Mouse (Mus musculus) gastrocnemius, postnatal 10 days (tissue): ENCODE data around the gene Fam129a. TPM values are rescaled to one million over a fixed set of nuclear protein-coding genes. Genes with fewer than 3 reads are reported as not detected.

Experiments used
- DNase-seq: peaks from one replicate; pipeline ENCODE4 v3.0.0; 2021; ENCODE audit warnings: mixed read lengths
- long read RNA-seq, 2 experiments: library from polyadenylated mRNA; stranded (forward); transcript quantifications; one replicate each; pipeline ENCODE4 v2.0.0; 2021
- total RNA-seq, 2 experiments: library from RNA; stranded (reverse); gene quantifications; 2 replicates each; pipeline ENCODE4 v1.2.3; 2021

The Fam129a gene
- total RNA-seq, result 10 to 100 TPM; 35.8 to 45.5 TPM
- long read RNA-seq, experiment 1, full-length matches to known transcripts, result 15 of 24 reads
- long read RNA-seq, experiment 1, partial matches to known transcripts, result 9 of 24 reads
- long read RNA-seq, experiment 1, other reads (novel, unspliced or antisense), result 0 of 24 reads
- long read RNA-seq, experiment 2, full-length matches to known transcripts, result 15 of 28 reads
- long read RNA-seq, experiment 2, partial matches to known transcripts, result 4 of 28 reads
- long read RNA-seq, experiment 2, other reads (novel, unspliced or antisense), result 9 of 28 reads

DNA sequence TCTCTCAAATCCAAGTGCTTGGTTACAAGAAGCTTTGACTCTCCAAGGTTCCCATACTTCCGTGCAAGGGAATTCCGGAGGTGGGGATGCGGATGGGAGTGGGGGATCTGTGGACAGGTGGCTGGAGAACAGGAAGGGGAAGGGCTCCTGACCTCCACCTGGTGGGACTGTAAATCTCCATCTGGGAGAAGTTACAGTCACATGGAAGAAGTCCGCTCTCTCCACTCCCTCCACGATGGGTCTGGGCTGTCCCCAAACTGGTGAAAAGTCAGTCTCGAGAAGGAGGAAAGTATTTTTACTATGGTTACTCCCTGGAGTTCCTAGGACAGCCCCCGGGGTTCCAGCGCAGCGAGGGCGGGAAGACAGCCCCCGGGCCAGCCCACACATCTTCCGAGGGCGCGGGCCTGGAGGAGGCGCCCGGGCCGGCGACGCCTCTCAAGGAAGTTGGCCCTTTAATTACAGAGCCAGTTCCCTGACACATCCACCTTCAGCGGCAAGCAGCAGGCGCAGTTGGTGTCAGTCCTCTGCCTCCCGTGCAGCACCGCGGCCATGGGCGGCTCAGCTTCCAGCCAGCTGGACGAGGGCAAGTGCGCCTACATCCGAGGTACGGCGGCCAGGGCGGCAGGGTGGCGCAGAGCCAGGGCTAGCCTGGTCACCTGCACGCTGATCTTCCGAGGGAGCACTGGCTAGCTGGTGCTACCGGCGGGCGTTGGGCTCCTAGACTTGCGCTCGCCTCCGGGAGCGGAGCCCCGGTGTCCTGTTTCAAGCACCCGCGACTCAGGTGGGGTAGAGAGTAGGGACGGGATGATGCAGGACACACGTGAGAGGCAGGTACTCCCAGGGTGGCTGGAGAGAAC lies at the start of gene Fam129a:
TSS of gene Fam129a (plus strand) at position 206 of the 857 bp plus-strand sequence.
- DNase-seq, result peak; percentile 63

DNA sequence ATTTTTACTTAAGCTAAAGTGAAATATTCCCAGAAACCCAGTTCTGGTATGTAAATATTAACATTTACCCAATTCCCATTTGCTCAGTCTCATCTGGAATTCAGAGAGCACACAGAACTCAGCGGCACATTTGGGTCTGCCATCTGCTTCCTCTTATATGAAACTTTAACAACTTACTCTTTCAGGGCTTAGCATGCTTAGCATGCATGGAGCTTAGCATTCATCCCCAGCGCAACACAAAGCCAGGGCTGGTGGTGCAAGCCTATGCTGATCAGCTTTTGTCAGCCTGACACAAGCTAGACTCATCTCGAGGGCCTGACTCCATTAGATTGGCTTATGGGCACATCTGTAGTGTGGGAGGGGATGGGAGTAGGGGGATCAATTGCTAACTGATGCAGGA lies 44.3 kb upstream of the Fam129a start:
- no peak for DNase-seq

DNA sequence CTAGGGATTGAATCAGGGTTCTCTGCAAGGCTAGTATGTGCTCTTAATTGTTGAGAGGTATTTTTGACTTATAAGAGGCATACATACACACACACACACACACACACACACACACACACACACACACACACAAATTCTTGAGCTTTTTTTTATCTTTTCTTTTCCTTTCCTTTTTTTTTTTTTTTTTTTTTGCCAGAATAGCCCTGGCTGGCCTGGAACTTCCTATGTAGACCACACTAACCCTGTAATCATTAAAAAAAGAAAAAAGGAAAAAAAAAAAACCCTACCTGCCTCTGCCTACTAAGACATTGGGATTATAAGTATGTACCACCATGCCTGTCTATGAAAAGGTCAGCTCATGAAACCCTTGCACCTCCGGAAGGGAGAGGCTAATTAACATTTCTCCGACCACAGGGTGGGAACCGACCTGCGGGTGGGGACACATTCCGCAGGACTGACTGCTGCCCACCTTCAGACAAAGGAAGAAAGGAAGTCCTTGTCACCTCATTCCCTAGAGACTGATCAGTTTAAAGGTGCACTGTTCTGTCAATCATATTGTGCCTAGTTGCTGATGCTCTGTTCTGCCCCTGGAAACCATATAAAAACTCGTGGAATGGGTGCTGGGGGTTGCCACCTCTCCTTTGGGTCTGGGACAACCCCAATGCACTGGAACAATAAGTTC lies 27.0 kb upstream of the Fam129a start:
- DNase-seq, result no peak

DNA sequence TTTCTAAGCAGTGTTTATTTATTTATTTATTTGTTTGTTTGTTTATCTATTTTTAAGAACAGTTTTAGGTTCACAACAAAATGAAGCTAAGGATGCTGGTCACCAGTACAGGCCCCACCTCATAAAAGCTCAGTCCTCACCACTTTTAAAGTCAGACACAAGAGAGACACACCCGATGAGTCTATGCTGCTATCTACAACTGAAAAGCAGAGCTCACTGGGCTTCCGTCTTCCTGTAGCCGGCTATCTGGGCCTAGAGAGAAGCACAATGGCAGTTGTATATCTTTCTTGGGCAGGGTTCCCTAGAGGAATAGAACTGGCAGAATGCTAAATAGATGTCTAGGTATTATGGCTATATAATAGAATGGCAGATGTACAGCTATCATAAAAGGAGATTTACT lies 26.4 kb upstream of the Fam129a start:
- no peak for DNase-seq

DNA sequence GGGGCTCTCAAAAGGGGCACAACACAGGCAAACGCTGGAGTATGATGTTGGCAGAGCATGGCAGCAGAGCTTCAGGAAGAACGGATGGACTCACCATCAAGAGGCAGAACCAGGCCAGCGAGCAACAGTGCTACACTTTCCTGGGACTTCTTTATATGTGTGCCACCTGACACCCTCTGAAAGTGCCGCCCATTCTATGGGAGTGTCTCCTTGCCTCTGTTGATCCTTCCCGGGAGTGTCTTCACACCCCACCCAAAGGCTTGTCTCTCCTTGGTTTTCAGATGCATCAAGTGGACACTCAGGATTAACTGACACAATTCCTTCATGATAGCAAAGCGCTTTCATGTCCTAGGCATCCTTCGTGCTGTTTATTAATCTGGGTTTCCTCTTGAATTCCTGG lies 25.4 kb upstream of the Fam129a start:
- DNase-seq, result no peak

DNA sequence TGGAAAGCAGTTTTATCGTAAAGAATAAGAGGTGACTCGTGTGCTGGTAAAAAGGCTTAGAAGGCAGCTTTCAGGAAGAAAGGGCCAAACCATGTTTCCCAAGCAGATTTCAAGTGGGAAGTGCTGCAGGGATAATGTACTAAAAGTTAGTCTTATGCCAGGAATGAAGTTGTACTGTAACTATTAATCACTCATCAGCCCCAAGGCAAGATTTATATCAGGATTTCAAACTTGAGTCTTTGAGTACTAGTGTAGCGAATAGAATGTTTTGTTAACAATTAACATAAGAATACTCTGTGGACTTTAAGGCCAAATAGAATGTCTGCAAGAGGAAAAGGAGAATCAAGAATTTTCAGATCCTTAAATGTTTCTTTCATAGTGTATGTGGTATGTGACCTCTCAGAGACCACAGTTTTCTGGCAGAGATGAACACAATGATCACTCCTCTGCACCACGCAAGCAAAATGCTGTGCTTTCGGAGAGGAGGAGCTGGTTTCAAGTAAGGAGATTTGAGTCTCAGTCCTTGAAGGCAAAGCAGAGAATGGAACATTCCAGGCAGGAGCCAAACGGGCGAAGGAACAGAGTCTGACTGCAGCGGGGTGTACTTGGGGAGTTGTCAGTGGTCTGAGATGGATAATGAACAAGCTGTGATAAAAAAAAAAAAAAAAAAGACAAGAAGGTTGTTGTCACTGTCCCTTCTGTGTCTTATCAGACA lies 21.9 kb upstream of the Fam129a start:
- DNase-seq, result no peak

DNA sequence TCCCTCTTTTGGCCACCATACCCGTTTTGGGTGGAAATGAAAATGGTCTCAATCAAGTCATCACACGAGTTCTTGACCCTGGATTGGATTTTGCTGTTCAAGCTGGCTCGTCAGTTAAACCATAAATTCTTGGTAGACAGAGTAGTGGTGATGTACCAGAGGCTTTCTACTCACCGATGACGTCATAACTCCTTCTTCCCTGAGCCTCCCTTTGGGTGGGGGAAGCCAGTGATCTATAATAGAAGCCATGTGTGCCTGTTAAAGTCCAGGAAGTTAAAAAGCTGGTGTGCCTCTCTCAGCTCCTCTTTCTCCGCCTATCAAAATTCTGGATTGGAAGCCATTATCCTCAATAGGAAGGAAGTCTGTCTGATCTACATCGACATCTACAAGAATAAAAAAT lies 21.2 kb upstream of the Fam129a start:
- DNase-seq, result no peak

DNA sequence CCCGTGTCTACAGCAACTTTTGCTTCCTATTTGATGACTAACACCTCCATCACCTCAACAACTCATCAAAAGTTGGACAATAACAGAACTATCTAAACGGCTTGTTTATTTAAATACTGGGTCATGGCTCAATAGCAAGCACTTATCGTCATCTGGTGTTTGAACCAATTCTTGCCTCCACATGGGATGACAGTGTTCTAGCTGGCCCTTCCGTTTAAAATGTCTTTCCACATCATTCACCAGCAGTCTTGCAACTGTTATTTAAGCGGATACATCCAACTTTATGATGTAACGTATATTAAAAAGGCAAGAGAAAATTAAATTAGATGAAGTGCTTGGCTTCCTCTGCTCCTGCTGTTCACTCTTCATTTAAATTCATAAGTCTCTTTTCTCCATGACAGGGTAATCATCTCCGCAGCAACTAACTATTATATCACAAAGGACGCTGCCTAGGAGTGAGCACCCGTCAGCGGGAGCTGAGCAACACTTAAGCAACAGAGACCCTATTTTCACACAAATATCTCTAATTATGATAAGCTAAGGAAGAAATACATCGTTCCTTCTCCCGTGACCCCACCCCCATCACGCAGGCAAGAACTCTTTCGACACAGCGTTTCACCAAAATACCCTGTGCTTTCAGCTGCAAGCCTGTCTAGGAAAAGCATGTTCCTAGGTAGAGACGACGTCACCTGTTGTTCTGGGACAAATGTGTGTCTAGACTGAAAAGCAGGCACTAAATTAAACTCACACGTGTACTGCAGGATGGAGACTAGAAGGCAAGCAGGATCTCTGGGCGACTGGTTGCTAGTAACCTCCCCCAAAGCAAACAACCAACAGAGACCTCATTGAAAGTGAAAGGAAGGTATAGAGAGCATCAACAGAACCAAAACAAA lies 20.2 kb upstream of the Fam129a start:
- DNase-seq, result no peak

DNA sequence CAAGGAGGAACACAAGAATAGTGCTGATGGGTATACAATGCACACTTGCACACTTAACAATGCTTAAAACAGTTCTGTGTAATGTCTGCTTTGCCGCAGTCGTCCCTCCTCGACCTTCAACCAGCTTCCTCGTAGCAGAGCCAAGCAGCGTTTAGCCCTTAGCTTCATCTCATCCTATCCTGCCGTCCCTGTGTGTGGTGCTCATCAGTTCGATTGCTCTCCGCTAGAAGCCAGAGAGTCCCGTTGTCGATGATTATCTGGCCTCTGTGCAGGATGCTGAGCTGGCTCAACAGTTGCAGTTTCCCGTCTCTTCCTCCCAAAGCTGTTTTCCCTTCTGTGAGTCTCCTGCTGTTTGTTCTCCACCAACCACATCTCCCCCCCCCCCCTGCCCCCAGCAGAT lies 10.4 kb upstream of the Fam129a start:
- no peak for DNase-seq

DNA sequence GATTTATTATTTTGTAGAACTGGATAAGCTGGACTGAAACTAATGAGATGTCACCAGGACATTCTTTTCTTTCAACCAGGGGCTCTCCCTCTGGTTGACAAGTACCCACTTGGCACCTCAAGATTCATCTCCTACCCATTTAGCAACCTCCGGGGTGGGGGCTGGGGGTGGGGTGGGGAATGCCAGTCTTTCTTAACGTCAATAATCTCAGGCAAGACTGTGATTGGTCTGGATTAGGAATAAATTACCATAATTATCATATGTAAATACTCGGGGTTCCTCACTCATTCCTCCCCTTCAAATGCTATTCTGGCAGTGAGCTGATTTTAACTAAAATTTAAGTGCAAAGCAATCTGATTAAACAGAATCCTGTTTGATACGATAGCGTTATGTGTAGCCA lies 7.6 kb upstream of the Fam129a start:
- no peak for DNase-seq

DNA sequence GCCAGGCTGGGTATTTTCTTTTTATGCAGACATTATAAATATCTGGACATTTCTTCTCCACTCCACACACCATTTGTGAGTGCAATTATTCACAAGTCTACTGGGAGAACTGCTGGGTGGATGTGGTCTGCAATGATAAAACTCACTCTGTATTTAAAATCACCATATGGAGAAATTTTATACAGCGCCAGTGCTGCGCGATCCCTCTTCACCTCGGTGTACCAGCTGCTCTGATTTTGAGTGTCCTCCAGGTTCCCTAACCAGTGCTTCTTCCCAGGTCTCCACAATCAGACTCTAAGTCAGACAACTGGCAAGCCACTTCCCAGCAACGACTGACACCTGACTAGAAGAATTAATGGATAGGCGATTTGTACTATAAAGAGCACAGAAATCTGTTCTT lies 7.1 kb upstream of the Fam129a start:
- DNase-seq, result no peak

DNA sequence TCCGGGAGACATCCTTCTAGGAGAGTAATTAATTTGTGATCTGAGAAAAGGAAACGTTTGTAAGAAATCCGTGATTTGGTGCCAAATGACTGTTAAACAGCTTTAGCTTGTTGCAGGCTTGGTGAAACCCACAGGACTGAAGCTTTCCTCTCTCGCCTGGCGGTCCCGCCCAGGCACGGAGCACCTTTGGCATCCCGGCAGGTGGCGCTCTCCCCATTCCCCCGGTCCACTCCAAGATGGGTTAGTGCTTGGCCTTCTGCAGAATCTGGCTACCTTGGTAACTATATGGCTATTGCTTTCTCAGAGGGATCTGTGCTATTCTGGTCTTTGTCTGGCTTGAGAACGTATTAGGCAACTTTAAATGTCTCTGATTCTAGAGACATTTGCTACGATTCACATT lies 6.6 kb upstream of the Fam129a start:
- peak; percentile 92 for DNase-seq

DNA sequence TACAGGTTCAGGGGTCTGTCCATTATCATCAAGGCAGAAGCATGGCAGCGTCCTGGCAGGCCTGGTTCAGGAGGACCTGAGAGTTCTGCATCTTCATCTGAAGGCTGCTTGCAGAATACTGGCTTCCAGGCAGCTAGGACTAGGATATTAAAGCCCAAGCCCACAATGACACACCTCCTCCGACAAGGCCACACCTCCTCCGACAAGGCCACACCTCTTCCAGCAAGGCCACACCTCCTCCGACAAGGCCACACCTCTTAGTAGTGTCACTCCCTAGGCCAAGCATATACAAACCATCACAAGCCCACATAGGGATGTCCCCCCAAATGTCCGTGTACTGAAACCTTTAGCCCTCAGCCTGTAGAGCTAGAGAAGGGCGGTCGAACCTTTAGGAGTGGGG lies 2.3 kb upstream of the Fam129a start:
- DNase-seq, result no peak

DNA sequence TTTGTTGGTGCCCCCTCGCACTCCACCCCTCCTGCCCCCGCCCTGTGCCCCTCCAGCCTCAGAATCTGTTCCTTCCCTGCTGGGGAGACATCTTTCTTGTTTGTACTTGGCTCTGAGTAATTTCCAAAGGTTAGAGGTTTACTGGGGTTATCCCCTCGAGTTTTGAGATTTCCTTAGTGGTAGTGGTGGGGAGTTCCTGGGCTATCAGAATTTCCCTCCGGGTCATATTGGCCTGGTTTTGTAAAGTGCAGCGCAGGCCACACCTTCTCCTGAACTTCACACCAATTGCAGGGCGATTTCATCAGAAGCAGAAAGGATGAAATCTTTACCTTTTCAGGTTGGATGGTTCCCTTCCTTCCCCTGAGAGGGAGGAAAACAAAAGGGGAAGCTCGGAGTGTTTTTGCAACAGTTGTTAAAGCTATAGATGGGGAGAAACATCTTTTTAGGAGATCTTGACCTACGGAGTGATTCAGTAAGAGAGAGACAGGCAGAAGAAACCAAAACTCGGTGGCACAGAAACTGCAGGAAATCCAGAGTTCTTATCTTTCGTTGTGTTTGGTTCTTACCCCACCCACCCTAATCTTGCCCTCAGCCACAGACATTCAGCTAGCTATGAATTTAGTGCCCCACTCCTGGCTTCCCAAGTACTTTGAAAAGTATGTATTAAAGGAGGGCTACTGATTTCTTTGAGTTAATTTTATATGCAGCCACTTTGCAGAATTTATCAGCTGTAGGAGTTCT lies 1.0 kb downstream of the Fam129a start:
- no peak for DNase-seq

DNA sequence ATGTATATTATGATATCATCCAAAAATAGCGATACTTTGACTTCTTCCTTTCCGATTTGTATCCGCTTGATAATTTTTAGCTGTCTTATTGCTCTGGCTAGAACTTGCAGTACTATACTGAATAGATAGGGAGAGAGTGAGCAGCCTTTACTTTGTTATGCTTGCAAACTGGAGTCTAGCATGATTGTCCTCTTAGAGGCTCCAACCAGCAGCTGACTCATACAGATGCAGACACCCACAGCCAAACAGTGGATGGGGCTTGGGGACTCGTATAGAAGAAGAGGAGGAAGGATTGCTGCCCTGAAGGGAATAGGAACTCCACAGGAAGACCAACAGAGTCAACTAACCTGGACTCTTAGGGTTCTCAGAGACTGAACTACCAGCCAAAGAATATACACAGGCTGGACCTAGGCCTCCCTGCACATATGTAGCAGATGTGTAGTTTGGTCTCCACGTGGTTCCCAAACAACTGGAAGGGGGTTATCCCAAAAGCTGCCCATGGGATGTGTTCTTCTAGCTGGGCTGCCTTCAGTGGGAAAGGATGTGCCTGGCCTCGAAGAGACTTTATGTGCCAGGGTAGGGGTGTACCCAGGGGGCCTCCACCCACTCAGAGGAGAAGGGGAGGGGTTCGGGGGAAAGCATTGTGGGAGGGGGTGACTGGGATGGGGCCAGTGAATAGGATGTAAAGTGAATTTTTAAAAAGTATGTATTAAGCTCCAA lies 1.8 kb downstream of the Fam129a start:
- no peak for DNase-seq

DNA sequence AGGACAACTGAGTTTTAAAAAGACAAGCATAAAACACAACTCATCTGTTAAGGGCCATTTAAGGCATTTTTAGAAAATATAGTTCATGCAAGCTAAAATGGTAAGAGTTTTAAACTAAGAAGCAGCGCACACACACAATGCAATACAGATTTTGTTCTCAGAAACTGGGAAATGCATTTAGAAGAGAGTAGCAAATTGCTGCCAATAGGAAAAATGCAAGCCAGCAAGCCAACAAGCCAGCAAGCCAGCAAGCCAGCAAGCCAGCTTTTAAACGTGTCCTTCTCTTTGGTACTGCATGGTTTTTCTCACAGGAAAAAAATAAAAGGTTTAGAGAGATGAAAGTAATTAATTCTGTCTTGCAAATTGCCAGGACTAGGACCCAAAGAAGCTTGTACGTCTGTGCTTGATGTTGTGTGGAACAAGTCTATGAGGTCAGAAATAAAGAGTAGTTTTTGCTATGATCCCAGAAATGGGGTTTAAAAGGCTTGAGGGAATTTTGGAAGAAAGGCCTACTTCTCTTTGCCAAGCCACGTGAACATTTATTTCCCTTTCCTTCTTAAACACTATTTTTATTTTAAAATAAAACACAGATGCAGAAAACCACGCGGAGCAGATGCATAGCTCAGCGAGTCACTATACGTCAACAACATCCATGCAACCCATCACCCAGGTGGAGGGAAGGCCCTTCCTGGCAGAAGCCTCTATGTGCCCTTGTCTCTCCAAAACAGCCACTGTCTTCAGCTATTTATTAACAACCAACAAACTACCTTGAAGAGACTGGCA lies 9.4 kb downstream of the Fam129a start:
- DNase-seq, result no peak

DNA sequence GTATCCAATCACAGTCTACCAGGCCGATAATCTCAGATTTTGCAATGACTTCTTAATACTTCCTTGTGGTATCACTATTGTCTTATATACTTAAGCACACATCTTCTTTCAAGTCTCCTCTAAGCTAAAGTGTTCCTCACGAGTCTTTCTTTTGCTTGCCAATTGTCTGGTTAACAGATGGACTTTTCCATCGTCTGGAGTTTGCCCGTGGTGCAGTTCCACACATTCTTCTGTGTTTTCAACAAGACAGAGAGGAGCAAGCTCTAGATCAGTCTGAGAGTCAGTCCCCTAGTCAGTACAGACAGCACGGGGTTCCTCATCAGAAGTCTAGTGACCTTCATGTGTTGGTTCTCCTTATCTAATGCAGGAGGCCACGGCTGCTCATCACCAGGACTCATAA lies 10.5 kb downstream of the Fam129a start:
- DNase-seq, result no peak

DNA sequence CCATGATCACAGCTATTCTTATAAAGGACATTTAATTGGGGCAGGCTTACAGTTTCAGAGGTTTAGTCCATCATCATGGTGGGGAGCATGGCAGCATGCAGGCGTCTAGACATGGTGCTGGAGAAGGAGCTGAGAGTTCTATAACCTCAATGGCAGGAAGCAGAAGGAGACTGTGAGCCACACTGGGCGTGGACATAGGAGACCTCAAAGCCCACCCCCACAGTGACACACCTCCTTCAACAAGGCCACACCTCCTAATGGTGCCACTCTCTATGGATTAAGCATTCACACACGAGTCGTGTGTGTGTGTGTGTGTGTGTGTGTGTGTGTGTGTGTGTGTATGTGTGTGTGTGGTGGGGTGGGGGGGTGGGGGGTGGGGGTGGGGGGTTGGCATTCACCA lies 11.0 kb downstream of the Fam129a start:
- DNase-seq, result no peak

DNA sequence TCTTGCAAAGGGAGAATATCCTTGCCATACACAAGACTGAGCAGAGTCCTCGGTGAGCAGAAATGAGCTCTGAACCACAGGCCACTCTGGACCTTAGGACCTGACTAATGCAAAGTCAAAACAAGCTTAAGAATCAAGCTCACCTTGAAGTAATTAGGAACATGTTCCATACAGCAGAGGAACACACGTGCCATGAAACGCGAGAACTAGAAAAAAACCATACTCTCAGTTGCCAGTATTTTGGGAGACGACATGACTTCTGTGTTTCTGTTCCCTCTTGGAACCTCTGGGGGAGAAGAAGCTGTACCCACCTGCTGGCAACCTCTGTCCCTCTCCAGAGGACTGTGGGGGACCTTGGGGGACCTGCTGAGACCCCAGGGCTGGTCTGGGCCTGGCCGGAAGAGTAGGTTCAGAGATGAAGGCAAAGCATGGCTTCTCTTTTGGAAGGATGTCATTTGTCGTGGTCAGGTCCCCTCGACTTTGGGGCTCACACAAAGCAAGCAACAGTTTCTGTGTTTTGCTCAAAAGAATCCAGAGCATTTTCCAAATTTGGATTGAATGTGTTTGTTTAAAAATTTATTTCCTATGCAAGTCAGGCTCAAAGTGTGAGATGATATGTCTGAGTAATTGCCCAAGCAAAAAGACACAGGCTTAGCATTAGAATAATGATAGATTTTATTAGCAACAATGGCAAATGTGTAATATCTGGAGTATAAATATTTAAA lies 12.6 kb downstream of the Fam129a start:
- no peak for DNase-seq
